Mouse (Mus musculus) retina, postnatal 7 days (tissue): ENCODE measurements around the gene Ldlrad2.

ENCODE experiments used
- DNase-seq: peaks from one replicate; pipeline ENCODE4 v3.0.0-alpha.2; 2012; ENCODE audit warnings: low read depth, low spot score

Ldlrad2 gene

GRCm38 (mm10) chr4:137553466-137553865, 20.9 kb downstream of the Ldlrad2 start:
- DNase-seq = no peak

GRCm38 (mm10) chr4:137546003-137546525, 28.3 kb downstream of the Ldlrad2 start:
- DNase-seq = peak; percentile 13

GRCm38 (mm10) chr4:137545568-137545967, 28.8 kb downstream of the Ldlrad2 start:
- DNase-seq = no peak

GRCm38 (mm10) chr4:137542968-137543367, 31.4 kb downstream of the Ldlrad2 start:
- DNase-seq = no peak

GRCm38 (mm10) chr4:137540356-137540755, 34.0 kb downstream of the Ldlrad2 start:
- no peak for DNase-seq

GRCm38 (mm10) chr4:137527872-137528271, 46.5 kb downstream of the Ldlrad2 start:
- DNase-seq = no peak

GRCm38 (mm10) chr4:137527368-137527767, 47.0 kb downstream of the Ldlrad2 start:
- DNase-seq = no peak

GRCm38 (mm10) chr4:137525426-137525825, 48.9 kb downstream of the Ldlrad2 start:
- DNase-seq = no peak
